Mouse (Mus musculus) bone marrow macrophage, adult 2 months (primary cell): ENCODE measurements at regions not wholly inside any gene's neighbourhood (a gene's known extent, or its start where the extent isn't known, plus 50 kb on each side); places are given as distances from the start of the nearest gene placed in this dataset.

Source experiments
- CTCF ChIP-seq: IDR thresholded peaks from 2 replicates; pipeline ENCODE4 v1.5.1; 2012; ENCODE audit warnings: low read depth, mild to moderate bottlenecking, low read length, moderate library complexity
- POLR2A ChIP-seq: IDR thresholded peaks from 2 replicates; pipeline ENCODE4 v1.6.1; 2012; ENCODE audit warnings: mild to moderate bottlenecking, low read depth, low read length, borderline replicate concordance

DNA sequence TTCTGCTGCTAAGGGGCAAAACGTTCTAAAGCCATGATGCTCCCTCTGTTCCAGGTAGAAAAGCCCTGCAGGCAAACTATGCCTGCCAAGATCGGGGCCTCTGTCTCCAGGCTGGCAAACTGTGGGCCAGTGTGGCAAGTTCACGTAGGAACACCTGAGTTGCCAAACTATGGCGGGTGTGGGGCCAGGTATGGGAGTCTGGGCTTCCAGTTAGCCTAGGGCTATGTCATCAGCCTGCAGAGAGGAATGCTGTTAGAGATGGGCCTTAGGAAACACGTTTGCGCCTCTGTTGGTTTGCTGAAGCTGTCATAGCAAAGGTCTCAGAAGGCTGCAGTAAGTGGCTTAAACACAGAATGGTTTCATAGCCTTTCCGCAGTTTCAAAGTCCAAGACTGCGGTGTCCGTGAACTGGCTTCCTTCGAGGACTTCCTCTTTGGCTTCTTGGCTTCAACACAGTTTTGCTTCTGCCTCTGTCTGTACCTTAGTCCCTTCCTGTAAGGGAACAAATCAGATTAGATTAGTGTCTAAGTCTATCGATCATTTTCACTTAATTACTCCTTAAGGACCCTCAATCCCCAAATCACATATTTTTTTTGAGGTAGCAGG is 110.1 kb downstream of the Snx18 start:
- TF ChIP-seq POLR2A (no peak), CTCF (no peak)
